Mouse (Mus musculus): ENCODE data around the gene Shpk.

DNA sequence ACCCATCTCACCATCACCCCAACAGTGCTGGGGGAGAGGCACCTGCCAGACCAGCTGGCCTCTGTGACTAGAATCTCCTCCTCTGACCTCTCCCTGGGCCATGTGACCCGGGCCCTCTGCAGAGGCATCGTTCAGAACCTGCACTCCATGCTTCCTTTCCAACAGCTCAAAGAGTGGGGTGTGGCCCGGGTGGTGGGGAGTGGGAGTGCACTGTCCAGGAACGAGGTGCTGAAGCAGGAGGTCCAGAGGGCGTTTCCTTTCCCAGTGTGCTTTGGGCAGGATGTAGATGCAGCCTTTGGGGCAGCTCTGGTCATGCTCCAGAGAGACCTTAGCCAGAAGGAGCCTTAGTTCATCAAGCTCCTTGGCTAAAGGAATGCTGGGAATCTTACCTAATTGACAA, 23.6 kb downstream of the Shpk start:
- no peak for TF ChIP-seq CTCF (IDR thresholded peaks at IDR 0.05; ENCODE audit: extremely low read depth, insufficient read length, insufficient replicate concordance, low read depth, low read length)
- no peak for TF ChIP-seq POLR2A (IDR thresholded peaks at IDR 0.05; ENCODE audit: low read depth, low read length)
